Mouse (Mus musculus) bone marrow macrophage, adult 2 months (primary cell): Measurements from ENCODE around the gene Tnpo2.

Experiments
- CTCF ChIP-seq: IDR thresholded peaks from 2 replicates; pipeline ENCODE4 v1.5.1; 2012; ENCODE audit warnings: low read depth, mild to moderate bottlenecking, low read length, moderate library complexity
- POLR2A ChIP-seq: IDR thresholded peaks from 2 replicates; pipeline ENCODE4 v1.6.1; 2012; ENCODE audit warnings: mild to moderate bottlenecking, low read depth, low read length, borderline replicate concordance

DNA sequence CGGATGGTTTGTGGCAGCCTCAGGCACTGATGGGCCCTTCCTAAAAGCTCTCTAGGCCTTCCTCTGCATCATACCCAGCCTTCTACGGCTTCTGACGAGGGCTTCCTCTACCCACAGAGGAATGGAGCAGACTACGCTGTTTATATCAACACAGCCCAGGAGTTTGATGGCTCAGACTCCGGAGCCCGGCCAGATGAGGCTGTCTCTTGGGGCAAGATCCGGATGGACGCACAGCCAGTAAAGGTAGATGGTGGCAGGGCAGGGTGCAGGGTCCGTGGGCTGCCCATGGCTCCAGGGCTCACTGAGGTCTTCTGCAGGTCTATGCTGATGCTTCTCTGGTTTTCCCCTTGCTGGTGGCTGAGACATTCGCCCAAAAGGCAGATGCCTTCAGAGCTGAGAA is 37.9 kb downstream of the Tnpo2 start:
- TF ChIP-seq POLR2A: no peak
- no peak for TF ChIP-seq CTCF
